Mouse (Mus musculus): ENCODE measurements at regions not wholly inside any gene's neighbourhood (a gene's known extent, or its start where the extent isn't known, plus 50 kb on each side); places are given as distances from the start of the nearest gene placed in this dataset.

DNA sequence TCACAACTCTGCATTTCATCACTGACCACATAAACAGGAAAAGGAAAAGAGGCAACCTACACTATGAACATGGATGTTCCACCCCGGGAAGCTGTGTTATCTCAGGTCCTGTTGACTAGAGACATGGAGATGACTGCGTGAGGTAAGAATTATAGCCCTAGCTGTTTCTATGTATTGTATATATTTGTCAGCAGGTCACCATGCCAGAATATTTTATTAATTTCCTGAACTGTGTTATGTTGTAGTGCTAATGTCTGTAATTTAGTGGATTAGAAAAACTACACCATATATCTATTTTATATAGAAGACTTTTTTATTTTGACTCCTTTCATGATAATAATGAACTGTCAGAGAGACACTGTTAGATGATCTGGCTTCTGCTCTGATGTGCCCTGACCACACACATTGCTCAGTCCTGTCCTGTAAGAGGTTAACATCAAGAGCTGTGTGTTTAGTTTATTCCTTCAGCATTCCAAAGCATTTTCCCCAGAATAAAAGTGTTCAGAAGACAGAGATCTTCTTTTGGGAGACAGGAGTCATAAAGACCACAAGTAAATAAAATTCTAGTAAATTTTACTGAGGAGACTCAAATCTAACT, 284.3 kb upstream of the Nr2f1 start:
- Histone ChIP-seq H3K27ac (ENCODE audit: insufficient read depth, low read length) (no peak overlapping the region), H3K4me1 (ENCODE audit: control insufficient read depth, insufficient read depth, low read length) (no peaks in the 10 kb centered on the region), H3K4me3 (ENCODE audit: insufficient read depth, low read length) (no peak overlapping the region)
- TF ChIP-seq CTCF (IDR thresholded peaks at IDR 0.05; ENCODE audit: extremely low read depth, insufficient read depth, low read length): no peak
- TF ChIP-seq POLR2A (IDR thresholded peaks at IDR 0.05; ENCODE audit: extremely low read depth, insufficient read depth, low read length): no peak

DNA sequence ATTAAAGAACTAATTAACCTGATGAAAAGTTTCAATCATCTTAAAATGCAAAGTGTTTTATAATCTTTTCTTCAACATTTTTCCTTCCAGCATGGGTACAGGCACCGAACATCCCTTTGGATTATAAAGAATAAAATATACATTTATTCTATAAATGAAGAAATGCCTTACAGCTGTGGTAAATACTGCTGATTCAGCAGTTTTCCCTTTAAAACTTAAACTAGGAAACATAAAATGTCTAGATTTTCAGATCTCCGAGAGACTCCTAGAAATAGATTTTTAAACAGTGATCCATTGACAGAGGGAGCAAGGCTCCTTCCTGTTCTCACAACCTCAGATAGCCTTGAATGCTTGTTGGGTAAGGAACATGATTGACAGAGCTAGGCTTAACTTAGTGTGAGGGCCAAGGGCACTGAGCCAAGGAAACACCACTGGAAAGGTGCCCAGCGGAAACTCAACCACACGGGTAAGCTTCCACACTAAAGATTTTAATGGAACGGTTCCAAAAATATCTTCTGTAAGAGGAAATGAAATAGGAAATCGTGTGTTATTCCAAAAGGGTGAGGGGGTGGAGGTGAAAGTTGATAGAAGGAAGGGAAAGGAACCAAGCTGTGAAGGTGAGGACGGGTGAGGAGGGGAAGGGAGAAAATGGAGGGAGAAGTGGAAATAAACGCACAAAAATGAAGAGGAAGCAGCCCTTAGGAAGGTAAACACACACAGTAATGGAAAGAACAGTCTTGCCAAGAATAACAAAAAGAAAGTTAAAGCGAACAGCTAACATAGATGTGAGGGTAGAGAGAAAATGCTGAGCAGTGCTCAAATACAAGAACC, 283.6 kb upstream of the Nr2f1 start:
- no peak overlapping the region for H3K4me3 ChIP-seq (ENCODE audit: insufficient read depth, low read length)
- H3K27ac ChIP-seq (ENCODE audit: insufficient read depth, low read length): no peak overlapping the region
- no peak for TF ChIP-seq CTCF (IDR thresholded peaks at IDR 0.05; ENCODE audit: extremely low read depth, insufficient read depth, low read length)
- no peaks in the 10 kb centered on the region for H3K4me1 ChIP-seq (ENCODE audit: control insufficient read depth, insufficient read depth, low read length)

DNA sequence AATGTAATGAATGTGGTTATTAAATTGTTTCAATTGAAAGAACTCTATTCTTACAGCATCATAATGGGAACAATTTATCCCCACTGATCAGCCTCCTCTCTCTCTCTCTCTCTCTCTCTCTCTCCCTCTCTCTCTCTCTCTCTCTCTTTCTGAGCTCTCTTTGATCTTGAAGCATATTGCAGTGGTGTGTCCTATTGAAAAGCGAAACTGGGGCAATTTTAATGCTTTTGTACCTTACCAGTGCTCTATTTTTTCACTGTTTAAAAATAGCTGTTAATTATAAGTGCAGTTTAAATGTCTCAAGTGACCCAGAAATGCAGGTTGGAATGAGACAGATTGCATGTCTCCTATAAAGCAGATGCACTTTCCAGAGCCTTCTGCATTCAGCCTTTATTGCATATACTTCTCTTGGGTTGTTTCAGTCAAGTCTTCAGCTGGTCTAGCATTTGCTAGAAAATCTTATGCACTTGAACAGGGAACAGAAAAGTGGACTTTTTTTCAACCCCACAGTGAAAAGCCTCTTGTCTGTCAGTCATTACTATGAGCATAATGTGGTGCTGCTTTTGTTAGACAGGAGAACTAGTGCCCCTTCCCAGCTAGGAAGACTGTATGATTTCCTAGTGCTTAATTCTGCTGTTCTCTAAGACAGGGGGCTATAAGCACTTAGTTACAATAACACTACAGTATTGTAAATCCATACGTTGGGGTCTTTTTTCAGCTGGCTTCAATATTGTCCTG, 251.9 kb upstream of the Nr2f1 start:
- no peaks in the 10 kb centered on the region for H3K4me1 ChIP-seq (ENCODE audit: control insufficient read depth, insufficient read depth, low read length)
- TF ChIP-seq CTCF (IDR thresholded peaks at IDR 0.05; ENCODE audit: extremely low read depth, insufficient read depth, low read length): no peak
- no peak for TF ChIP-seq POLR2A (IDR thresholded peaks at IDR 0.05; ENCODE audit: extremely low read depth, insufficient read depth, low read length)
- H3K4me3 ChIP-seq (ENCODE audit: insufficient read depth, low read length): no peak overlapping the region
- H3K27ac ChIP-seq (ENCODE audit: insufficient read depth, low read length): no peak overlapping the region

DNA sequence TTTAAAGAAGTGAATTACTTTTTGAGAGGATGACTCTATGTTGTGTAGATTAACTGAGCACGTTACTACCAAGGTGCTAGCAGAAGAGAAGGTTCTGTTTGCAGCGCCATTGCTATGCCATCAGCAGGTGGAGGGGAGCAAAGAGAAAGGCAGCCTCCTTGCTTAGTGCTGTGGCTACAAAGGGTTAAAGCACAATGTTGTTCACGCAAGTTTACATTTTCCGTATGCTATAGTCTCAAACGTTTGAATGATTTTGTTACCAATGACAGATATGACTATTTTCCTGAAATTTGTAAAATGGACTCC, 247.1 kb upstream of the Nr2f1 start:
- Histone ChIP-seq H3K27ac (ENCODE audit: insufficient read depth, low read length) (no peak overlapping the region), H3K4me3 (ENCODE audit: insufficient read depth, low read length) (no peak overlapping the region), H3K4me1 (ENCODE audit: control insufficient read depth, insufficient read depth, low read length) (no peaks in the 10 kb centered on the region)
- TF ChIP-seq POLR2A (IDR thresholded peaks at IDR 0.05; ENCODE audit: extremely low read depth, insufficient read depth, low read length) (no peak), CTCF (IDR thresholded peaks at IDR 0.05; ENCODE audit: extremely low read depth, insufficient read depth, low read length) (no peak)

DNA sequence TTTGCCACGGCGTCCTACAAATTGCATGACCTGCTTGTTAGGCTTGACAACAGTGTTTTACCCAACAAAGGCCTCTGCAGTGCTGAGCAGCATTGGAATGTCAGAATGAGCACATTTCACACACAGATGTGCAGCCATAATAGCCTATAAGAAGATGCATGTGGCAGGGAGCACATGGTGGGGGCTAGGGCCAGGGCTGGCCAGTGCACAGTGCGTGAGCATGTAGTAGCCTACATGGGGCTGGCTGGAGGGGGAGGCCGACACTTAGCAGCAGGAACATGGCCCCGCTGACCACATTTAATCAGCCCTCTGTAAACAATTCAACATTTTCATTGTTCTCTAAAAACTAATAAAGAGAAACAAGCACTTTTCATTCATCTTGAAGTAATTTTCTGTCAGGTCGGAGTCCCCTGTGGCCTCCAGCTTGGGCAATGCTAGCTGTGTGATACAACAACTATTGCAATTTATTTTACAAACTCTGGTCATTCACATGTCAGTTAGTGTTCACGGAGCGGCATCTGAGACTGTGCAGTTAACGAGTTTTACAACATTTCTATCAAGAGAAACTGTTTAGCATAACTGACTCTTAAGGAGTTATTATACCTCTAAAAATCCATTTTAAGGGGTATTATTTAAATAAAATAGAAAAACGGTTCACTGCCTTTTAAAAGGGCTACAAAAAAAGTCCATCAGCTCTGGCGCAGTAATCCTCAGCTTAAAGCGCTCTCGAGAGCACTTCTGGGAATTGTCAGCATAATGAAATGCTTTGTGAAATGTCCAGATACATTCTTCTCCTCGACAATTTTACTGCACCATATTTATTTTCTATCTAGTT, 246.6 kb upstream of the Nr2f1 start:
- Histone ChIP-seq H3K4me1 (ENCODE audit: control insufficient read depth, insufficient read depth, low read length) (no peaks in the 10 kb centered on the region), H3K27ac (ENCODE audit: insufficient read depth, low read length) (no peak overlapping the region), H3K4me3 (ENCODE audit: insufficient read depth, low read length) (no peak overlapping the region)
- TF ChIP-seq CTCF (IDR thresholded peaks at IDR 0.05; ENCODE audit: extremely low read depth, insufficient read depth, low read length): no peak
- no peak for TF ChIP-seq POLR2A (IDR thresholded peaks at IDR 0.05; ENCODE audit: extremely low read depth, insufficient read depth, low read length)

DNA sequence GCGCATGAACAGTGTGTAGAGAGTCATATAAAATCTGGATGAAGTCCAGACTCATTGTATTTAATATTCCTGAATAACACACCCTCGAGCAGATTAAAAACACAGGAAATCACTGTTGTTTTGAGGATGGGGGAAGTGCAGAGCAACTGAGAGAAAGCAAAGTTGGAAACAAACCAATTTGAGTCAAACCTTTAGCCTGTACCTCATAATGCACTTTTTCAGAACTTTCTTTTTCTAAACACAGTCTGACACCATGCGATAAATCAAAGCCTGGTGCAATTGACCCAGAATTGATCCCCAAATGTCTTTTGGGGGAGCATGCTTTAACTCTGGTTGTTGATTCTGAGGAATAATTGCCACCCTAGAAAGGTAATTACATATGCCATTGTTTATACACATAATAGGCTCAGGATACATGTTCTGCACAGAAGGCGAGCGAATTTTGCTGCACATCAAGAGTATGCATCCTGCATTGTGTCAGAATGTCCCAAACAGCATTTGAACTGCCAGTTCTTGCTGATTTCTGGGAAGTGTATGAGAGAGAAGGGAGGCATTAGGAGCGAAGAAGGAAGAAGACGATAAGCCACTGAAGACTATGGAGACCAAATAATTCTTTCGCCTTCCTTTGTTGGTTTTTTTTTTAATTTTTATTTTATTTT, 245.3 kb upstream of the Nr2f1 start:
- Histone ChIP-seq H3K4me1 (ENCODE audit: control insufficient read depth, insufficient read depth, low read length) (no peaks in the 10 kb centered on the region), H3K27ac (ENCODE audit: insufficient read depth, low read length) (no peak overlapping the region), H3K4me3 (ENCODE audit: insufficient read depth, low read length) (no peak overlapping the region)
- TF ChIP-seq CTCF (IDR thresholded peaks at IDR 0.05; ENCODE audit: extremely low read depth, insufficient read depth, low read length) (no peak), POLR2A (IDR thresholded peaks at IDR 0.05; ENCODE audit: extremely low read depth, insufficient read depth, low read length) (no peak)

DNA sequence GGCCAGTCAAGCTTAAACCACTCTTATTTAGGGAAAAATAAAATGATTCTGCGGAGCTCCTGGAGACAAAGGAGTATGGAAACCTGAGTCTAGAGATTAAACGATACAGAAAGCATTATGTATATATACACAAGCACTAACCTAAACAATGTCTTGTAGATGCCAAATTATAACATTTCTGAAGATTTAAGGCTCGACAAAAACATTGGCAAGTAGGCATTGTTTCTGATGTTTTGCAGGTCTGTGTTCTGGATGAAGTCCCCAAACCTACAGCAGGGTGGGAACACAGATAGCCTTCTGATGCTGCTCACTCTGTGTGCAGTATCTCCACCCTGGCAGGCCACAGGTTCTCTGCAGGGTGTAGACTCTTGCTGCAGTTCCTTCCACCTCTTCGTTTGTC, 228.9 kb upstream of the Nr2f1 start:
- H3K4me3 ChIP-seq (ENCODE audit: insufficient read depth, low read length): no peak overlapping the region
- TF ChIP-seq POLR2A (IDR thresholded peaks at IDR 0.05; ENCODE audit: extremely low read depth, insufficient read depth, low read length): no peak
- no peak for TF ChIP-seq CTCF (IDR thresholded peaks at IDR 0.05; ENCODE audit: extremely low read depth, insufficient read depth, low read length)
- H3K4me1 ChIP-seq (ENCODE audit: control insufficient read depth, insufficient read depth, low read length): no peaks in the 10 kb centered on the region; the same call in 1 of the 2 replicates
- H3K27ac ChIP-seq (ENCODE audit: insufficient read depth, low read length): no peak overlapping the region

DNA sequence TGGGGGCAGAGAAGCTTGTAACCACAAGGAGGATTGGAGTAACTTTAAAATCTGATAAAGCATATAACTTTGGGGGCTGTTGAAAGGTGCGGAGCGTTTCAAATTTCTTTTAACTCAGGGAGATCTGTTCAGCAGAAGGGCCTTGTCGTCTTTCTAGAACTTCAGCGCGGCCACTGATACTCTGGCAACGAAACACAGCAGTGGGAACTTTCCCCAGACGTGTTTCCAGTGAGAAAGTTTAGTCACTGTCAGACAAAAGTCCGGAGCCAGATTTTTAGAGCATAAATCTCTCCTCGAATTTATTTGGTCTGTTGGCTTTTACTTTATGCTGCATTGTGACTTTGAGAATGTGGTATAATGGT, 228.5 kb upstream of the Nr2f1 start:
- TF ChIP-seq POLR2A (IDR thresholded peaks at IDR 0.05; ENCODE audit: extremely low read depth, insufficient read depth, low read length) (no peak), CTCF (IDR thresholded peaks at IDR 0.05; ENCODE audit: extremely low read depth, insufficient read depth, low read length) (no peak)
- Histone ChIP-seq H3K4me1 (ENCODE audit: control insufficient read depth, insufficient read depth, low read length) (no peaks in the 10 kb centered on the region; the same call in 1 of the 2 replicates), H3K4me3 (ENCODE audit: insufficient read depth, low read length) (peak overlapping the region; percentile 9), H3K27ac (ENCODE audit: insufficient read depth, low read length) (peak overlapping the region; percentile 39; the same call in 1 of the 2 replicates)
